16 mouse cellular contexts compared by ENCODE assay signal in the genomic region with DNA sequence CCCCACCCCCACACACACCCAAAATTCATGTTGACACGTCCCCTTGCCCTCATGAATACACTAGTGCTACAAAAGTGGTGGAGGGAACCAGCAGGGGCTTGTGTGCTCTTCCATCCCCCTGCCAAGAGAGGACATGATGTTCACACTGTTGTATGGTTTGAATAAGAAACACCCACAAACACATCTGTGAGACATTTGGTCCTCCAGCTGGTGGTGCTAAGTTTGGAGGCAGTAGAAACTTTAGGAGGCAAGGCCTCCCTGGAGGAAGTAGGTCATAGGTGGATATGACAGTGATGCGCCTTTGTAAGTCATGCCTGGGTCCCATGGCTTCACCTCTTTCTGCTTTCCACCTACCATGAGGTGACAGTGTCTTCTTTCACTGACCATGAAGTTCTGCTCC.
A peak's percentile ranks its signal among the peaks of the same experiment; 100 is the strongest.
DNase-seq lines count a peak whose midpoint lies in the region.
"Had no signal": no experiment of that assay in that cellular context is flagged by ENCODE, and none has a peak within 500 bp of the region (broad histone marks: within the 10 kb centered on the region; RNA-seq: fewer than 3 reads in every experiment).

No protein-coding gene starts in this region.

- DNase-seq in frontal cortex, adult 2 months (ENCODE audit: extremely low spot score in 1 of 2, low spot score in 1 of 2): peak; percentile 56 to 72
- no peak for DNase-seq in frontal cortex, postnatal 25 days (ENCODE audit: low spot score in 2 of 2)
- DNase-seq in left cerebral cortex, adult 18-20 months (ENCODE audit: low spot score in 2 of 2): peak; percentile 48 to 65
- DNase-seq in left cerebral cortex, adult 11 months (ENCODE audit: low spot score): no peak
- peak; percentile 71 for DNase-seq in right cerebral cortex, adult 18-20 months
- no peak for DNase-seq in right cerebral cortex, postnatal 14 days
- DNase-seq in brain, adult 2 months (ENCODE audit: low read depth, low spot score): peak; percentile 79
- DNase-seq: adrenal gland, postnatal 25 days; B cell, adult 2 months; cerebellum, adult 18-20 months; cerebellum, adult 9-10 months; cerebellum, postnatal 14 days; gastrocnemius, postnatal 25 days; heart, adult 18-20 months; heart, postnatal 10 days; heart, postnatal 36 days had no signal

Comparison
In these comparisons a context has a peak if more than half of its experiments do, and no peak if none do; other contexts are left out.
1. DNase-seq: peak in frontal cortex, adult 2 months (2 of 2), left cerebral cortex, adult 18-20 months (2 of 2), right cerebral cortex, adult 18-20 months (single experiment) and brain, adult 2 months (single experiment); none in frontal cortex, postnatal 25 days (0 of 2), left cerebral cortex, adult 11 months (single experiment) and right cerebral cortex, postnatal 14 days (single experiment).